Mouse (Mus musculus): ENCODE results near the gene Khdrbs1.

Gene Khdrbs1

DNA sequence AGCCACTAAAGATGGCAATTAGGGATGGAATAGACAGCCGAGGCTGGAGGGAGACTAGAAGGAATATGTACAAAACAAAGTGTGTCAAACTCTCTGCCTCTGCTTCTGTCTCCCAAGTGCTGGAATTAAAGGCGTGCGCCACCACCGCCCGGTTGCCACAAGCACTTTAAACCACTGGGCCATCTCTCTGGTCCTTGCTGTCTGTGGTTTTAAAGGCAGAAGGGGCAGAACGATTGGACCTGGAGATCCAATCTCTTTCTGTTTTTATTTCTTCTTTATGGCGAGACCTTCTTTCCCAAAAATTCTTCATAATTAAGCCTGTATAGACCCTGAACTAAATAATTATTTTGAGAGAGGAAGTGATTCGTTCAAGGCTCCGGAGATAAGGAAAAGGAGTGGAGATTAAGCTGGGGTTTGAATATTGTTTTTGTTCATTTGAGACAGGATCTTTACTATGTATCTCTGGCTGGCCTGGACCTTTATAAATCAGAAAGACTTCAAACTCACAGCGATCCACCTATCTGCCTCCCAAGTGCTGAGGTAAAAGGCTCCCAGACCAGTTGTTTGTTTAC lies 69.1 kb downstream of the Khdrbs1 start:
- no peak for DNase-seq (ENCODE audit: low spot score in 2 of 2)

DNA sequence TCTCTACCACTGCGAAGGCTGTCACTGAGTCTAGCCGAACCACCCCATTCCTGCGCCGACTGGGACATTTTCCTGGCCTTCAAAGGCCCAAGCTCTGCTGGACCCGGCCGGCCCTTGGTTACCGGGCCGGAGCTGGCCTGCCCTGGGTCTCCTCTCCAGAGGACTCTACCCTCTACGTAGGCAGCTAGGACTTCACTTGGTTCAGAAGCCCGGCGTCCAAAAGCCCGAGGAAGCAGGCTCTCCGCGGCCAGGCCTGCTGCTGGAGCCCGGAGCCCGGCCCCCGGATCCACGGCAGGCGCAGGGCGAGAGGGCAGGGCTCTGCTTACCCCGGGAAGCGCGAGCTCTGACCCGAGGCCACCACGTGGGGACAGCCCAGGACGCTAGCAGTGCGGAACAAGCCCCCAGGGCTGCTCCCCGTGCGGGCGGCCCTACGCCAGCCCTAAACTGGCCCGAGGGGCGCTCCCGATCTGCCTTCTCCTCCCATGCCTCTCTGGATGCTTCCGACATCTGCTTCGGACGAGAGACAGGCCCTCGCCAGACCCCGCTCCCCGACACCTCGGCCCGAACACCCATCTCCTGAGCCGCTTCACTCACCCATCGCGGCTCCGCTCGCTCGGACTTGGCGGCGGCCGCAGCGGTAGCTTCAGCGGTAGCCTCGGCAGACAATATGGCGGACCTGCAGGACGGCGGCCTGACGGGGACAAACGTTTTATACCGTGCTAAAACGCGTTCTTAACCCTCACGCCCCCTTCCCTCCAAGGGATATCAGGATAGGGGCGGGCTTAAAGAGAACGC lies 69.8 kb downstream of the Khdrbs1 start, which contains the start of gene Kpna6:
Gene Kpna6 (minus strand): TSS at position 685 of the 795 bp plus-strand sequence.
- peak; percentile 85 to 89 for DNase-seq (ENCODE audit: low spot score in 2 of 2)

DNA sequence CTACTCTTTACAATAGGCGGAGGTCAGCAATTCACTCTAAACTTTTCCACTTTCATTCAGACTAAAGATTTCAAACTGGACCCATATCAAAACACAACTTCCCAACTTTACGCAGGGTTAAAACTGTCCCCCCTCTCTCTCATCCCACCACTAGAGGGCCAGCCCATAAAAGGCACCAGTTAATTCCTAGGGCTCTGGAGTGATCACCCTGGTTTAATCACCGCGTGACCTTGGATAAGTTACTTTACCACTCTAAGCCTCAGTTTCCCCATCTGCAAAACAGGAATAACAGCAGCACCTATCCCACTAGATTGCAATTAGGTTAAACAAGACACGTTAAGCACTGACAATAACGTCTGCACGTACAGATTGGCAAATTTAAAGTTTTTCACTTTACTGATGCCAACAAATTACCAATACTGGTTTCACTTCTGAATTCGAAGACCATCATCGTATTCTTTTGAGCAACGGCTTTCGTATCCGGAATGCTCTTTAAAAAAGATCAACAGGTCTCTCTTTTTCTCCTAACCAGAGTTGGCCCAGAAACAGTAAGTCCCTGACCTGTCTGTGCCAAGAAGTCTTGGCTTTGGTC lies 70.5 kb downstream of the Khdrbs1 start:
- peak; percentile 37 to 68 for DNase-seq (ENCODE audit: low spot score in 2 of 2)

GRCm38 (mm10) chr4:129662255-129662813 lies 79.8 kb downstream of the Khdrbs1 start:
- no peak for DNase-seq (ENCODE audit: low spot score in 2 of 2)

GRCm38 (mm10) chr4:129661584-129661983 lies 80.5 kb downstream of the Khdrbs1 start:
- no peak for DNase-seq (ENCODE audit: low spot score in 2 of 2)

- no peak for DNase-seq (ENCODE audit: low spot score in 2 of 2)
Observed at GRCm38 (mm10) chr4:129654770-129655169, 87.3 kb downstream of the Khdrbs1 start.

All from spleen, postnatal 10 days (tissue).